Mouse (Mus musculus) lung, embryonic 16.5 days (tissue): ENCODE data around the gene Atp6v0a1. TPM values are rescaled to one million over a fixed set of nuclear protein-coding genes. Genes with fewer than 3 reads are reported as not detected.

Experiments
- ATAC-seq: fragments of 200-750 bp; cut with Nextera tagmentation; 2 replicates; pipeline ENCODE4 v1.8.0; 2017; ENCODE audit warnings: low read depth, mild to moderate bottlenecking, moderate library complexity
- H3K27ac ChIP-seq: fragments of 300-500 bp; sonication (generic); 2 replicates; pipeline ENCODE4 v1.5.1; 2014; ENCODE audit warnings: mild to moderate bottlenecking, control low read depth, low read length
- H3K27me3 ChIP-seq: fragments of 300-500 bp; sonication (generic); 2 replicates; pipeline ENCODE4 v1.6.1; 2014; ENCODE audit warnings: low read depth, low read length, mixed read lengths; ENCODE audit not compliant: control insufficient read depth, insufficient read depth
- H3K36me3 ChIP-seq: fragments of 300-500 bp; sonication (generic); 2 replicates; pipeline ENCODE4 v1.6.1; 2014; ENCODE audit warnings: low read length; ENCODE audit not compliant: control insufficient read depth, insufficient read depth
- H3K4me1 ChIP-seq: fragments of 300-500 bp; sonication (generic); replicated peaks from 2 replicates; pipeline ENCODE4 v1.6.1; 2014; ENCODE audit warnings: low read length, mixed read lengths; ENCODE audit not compliant: control insufficient read depth, insufficient read depth
- H3K4me2 ChIP-seq: fragments of 300-500 bp; sonication (generic); 2 replicates; pipeline ENCODE4 v1.6.1; 2014; ENCODE audit warnings: low read depth, low read length, control low read depth
- H3K4me3 ChIP-seq: fragments of 300-500 bp; sonication (generic); 2 replicates; pipeline ENCODE4 v1.5.1; 2014; ENCODE audit warnings: mild to moderate bottlenecking, low read length, control low read depth
- H3K9ac ChIP-seq: fragments of 300-500 bp; sonication (generic); 2 replicates; pipeline ENCODE4 v1.6.1; 2014; ENCODE audit warnings: low read length, control low read depth
- H3K9me3 ChIP-seq: fragments of 300-500 bp; sonication (generic); 2 replicates; pipeline ENCODE4 v1.6.1; 2016; ENCODE audit warnings: low read length; ENCODE audit not compliant: control insufficient read depth
- WGBS: fragments of 180-500 bp; shearing (Covaris S2); extraction: QIAGEN DNeasy Blood & Tissue Kit; methylation state at CpG from one replicate; pipeline ENCODE4 v1.1.7; 2014; 5-methylcytosine and 5-hydroxymethylcytosine counted together
- polyA plus RNA-seq: library from polyadenylated mRNA; unstranded; fragments of >200 nt; fragmentation: Nextera tagmentation; extraction: Ambion mirVana; gene quantifications from 2 replicates; pipeline ENCODE4 v1.2.1, GENCODE M21; 2015

Atp6v0a1 gene
- polyA plus RNA-seq, 1 experiment from 2014 or later: 36.7 TPM

DNA sequence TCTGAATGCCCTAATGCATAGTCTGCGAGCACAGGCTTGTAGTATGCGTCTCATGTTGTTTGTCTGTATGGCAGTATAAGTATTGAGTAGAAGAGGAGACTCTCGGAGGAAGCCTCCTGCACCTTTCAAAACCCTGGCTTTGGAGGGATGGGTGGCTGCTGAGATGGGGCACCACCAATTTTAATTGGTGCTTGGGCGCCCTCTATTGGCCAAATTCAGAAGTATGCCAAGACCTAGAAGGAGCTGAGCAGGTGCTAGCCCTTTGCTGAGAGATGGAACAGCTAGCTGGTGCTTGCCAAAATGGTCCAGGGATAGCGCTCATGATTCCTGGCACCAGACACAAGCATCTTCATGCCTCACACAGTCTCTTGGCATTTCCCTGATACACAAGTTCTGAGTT is 48.6 kb downstream of the Atp6v0a1 start:
- Histone ChIP-seq H3K4me2 (no peak overlapping the region), H3K9ac (no peak overlapping the region; the same call in 1 of the 2 replicates), H3K36me3 (peaks cover 6% of the 10 kb centered on the region), H3K27ac (peak overlapping the region; percentile 95), H3K4me3 (no peak overlapping the region), H3K27me3 (no peaks in the 10 kb centered on the region), H3K9me3 (peaks cover 2% of the 10 kb centered on the region; the same call in 1 of the 2 replicates), H3K4me1 (peaks cover 72% of the 10 kb centered on the region)
- WGBS: 25% methylated on average over 5 of the region's 5 CpGs
- ATAC-seq: peak; percentile 27; the same call in 1 of the 2 replicates

DNA sequence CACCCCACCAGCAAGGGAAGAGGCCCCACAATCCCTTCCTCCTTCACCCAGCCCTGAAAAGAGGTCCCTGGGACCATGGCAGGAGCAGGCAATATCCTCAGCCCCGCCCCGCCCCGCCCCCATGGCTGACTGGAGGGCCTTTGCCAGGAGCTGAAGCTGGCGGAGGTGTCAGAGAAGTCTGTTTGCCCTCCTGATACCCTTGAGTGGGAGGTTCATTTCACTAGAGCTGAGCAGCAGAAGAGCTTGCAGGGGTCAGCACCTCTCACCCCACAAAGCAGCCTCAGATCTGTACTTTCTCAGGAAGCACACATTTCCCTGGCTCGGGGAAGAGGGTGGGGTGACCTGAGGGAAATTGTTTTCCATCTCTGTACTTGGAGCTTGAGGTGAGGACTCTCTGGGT is 49.5 kb downstream of the Atp6v0a1 start:
- H3K4me1 ChIP-seq: peaks cover 79% of the 10 kb centered on the region
- no peak overlapping the region for H3K4me2 ChIP-seq
- H3K27me3 ChIP-seq: no peaks in the 10 kb centered on the region
- no peak overlapping the region for H3K4me3 ChIP-seq
- peaks cover 2% of the 10 kb centered on the region; the same call in 1 of the 2 replicates for H3K9me3 ChIP-seq
- 52% methylated on average over 5 of the region's 5 CpGs for WGBS
- peak overlapping the region; percentile 92 for H3K27ac ChIP-seq
- H3K9ac ChIP-seq: 0 out of 2 replicates have a peak overlapping the region, but pooled peaks have one; percentile 21
- peaks cover 5% of the 10 kb centered on the region; the same call in 1 of the 2 replicates for H3K36me3 ChIP-seq
- no peak for ATAC-seq

DNA sequence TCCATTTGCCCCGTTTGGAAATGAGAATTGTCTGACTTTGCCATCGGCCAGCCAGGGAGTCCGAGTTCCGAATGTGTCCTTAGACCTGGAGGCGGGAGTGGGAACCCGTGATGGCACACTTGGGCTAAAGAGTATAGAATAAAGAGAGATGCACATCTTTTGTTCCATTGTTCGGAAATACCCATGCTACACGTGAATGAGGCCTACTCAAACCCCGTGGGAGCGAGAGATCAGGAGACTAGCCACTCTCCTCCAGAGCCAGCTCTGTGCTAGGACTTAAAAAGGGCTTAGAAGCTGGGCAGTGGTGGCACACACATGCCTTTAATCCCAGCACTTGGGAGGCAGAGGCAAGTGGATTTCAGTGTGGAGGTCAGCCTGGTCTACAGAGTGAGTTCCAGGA is 50.2 kb downstream of the Atp6v0a1 start:
- no peak for ATAC-seq
- Histone ChIP-seq H3K4me2 (no peak overlapping the region), H3K27ac (peak overlapping the region; percentile 92), H3K9me3 (no peaks in the 10 kb centered on the region), H3K4me1 (peaks cover 85% of the 10 kb centered on the region), H3K9ac (no peak overlapping the region; the same call in 1 of the 2 replicates), H3K4me3 (no peak overlapping the region), H3K36me3 (no peaks in the 10 kb centered on the region), H3K27me3 (no peaks in the 10 kb centered on the region)
- WGBS: 85% methylated on average over 10 of the region's 10 CpGs

DNA sequence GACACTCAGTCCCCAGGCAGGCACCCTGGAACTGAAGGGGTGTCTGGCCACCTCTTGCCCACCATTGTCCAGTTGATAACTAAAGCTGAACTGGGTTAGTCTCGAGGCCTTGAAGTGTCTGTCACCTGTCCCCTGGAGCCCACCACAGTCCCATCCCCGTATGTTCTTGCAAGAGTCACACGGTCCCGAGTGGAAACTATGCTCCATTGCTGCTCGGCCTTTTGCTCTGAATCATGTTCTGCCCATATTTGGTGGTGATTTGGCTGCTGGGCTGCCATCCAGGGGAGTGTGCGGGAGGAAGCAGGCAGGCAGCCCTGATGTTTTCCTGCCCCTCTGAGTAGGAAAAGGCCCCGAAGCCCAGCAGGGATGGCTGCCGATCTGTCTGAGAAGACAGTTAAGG is 50.9 kb downstream of the Atp6v0a1 start:
- H3K27ac ChIP-seq: peak overlapping the region; percentile 92
- peaks cover 85% of the 10 kb centered on the region for H3K4me1 ChIP-seq
- H3K9ac ChIP-seq: peak overlapping the region; percentile 40; the same call in 1 of the 2 replicates
- no peaks in the 10 kb centered on the region for H3K9me3 ChIP-seq
- H3K36me3 ChIP-seq: no peaks in the 10 kb centered on the region
- no peak overlapping the region for H3K4me3 ChIP-seq
- H3K27me3 ChIP-seq: no peaks in the 10 kb centered on the region
- no peak overlapping the region for H3K4me2 ChIP-seq
- no peak for ATAC-seq
- WGBS: 29% methylated on average over 8 of the region's 8 CpGs

DNA sequence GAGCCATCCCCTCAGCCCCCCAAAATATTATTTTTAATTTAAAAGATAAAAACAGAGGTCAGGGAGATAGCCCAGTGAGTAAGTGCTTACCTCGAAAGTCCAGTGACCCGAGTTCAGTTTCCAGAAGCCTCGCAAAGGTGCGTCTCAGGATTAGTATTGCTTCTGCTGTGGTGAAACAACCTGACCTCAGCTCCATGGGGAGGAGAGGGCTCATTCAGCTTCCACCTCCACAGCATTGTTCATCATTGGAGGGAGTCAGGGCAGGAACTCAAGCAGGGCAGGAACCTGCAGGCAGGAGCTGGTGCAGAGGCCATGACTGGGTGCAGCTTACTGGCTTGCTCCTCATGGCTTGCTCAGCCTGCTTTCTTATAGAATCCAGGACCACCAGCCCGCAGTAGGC is 51.8 kb downstream of the Atp6v0a1 start:
- no peak overlapping the region for H3K9ac ChIP-seq
- H3K4me1 ChIP-seq: peaks cover 77% of the 10 kb centered on the region

DNA sequence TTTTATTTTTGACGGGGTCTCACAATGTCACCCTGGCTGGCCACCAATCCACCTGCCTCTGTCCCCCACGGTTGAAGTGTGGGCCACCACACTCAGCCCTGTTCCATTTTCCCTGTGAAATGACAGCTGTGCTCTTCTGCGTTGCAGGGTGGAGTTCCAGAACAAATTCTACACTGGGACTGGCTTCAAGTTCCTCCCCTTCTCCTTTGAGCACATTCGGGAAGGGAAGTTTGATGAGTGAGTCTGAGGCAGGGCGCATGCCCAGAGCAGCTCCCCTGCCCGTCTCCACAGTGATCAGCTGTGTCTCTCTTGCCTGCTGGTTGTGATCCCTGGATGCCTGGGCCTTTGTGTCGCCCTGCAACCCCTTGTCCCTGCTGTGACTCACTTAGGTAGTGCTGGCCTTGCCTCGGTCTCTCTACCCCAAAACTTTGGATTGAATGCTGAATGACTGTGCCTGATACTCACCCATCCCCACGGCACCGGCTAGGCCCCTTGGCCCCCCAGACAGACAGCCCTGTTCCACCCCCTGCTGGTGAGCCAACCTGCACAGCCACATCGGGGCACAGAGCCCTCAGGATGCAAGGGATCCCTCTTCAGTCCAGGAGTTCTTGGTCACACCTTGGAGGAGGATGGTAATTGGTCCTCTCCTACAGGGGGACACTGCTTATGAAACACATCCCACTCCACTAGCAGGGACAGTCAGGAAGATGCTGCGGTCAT is 53.1 kb downstream of the Atp6v0a1 start:
- WGBS: 64% methylated on average over 12 of the region's 12 CpGs
- H3K36me3 ChIP-seq: no peaks in the 10 kb centered on the region
- no peak overlapping the region for H3K4me2 ChIP-seq
- no peak overlapping the region for H3K4me3 ChIP-seq
- ATAC-seq: no peak
- no peaks in the 10 kb centered on the region for H3K9me3 ChIP-seq
- H3K27ac ChIP-seq: peak overlapping the region; percentile 95
- peak overlapping the region; percentile 37 for H3K9ac ChIP-seq
- no peaks in the 10 kb centered on the region for H3K27me3 ChIP-seq
- H3K4me1 ChIP-seq: peaks cover 72% of the 10 kb centered on the region

More for the DNA sequence above, 51.8 kb downstream of the Atp6v0a1 start:
- no peak overlapping the region for H3K4me3 ChIP-seq
- WGBS: 84% methylated on average over 5 of the region's 5 CpGs
- no peaks in the 10 kb centered on the region for H3K27me3 ChIP-seq
- no peaks in the 10 kb centered on the region for H3K36me3 ChIP-seq
- H3K9me3 ChIP-seq: no peaks in the 10 kb centered on the region
- H3K27ac ChIP-seq: no peak overlapping the region
- no peak for ATAC-seq
- H3K4me2 ChIP-seq: no peak overlapping the region

DNA sequence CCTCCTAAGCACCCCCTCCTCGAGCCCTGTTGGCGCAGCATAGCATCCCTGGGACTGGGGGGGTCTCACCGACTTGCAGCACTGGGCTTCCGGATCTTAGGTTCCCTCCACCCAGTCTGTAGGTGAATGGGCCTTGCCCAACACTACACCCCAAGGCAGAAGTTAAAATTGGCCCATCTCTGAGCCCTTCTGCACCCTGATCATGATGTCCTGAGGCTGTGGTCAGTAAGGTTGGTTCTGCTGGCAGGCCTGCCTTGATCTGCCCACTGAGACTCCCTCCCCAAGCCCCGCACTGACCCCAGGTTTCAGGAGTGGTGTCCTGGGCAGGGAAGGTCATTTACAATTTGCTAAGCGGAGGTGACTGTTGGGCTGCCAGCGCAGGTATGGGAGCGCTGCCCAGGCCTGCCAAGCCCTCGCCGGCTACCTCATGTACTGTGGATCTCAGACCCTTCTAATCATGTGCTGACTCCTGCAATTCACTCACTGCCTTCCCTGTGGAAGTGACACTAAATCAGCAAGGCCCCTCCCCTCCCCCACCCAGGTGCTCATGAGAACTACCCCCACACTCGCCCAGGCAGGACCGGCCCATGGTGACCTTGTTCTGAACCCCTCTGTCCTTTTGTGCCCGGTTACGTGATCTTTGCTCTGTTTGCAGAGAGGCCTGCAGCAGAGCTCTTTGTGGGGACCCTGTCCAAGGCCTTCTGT is 53.9 kb downstream of the Atp6v0a1 start:
- ATAC-seq: peak; percentile 12
- H3K9me3 ChIP-seq: no peaks in the 10 kb centered on the region

DNA sequence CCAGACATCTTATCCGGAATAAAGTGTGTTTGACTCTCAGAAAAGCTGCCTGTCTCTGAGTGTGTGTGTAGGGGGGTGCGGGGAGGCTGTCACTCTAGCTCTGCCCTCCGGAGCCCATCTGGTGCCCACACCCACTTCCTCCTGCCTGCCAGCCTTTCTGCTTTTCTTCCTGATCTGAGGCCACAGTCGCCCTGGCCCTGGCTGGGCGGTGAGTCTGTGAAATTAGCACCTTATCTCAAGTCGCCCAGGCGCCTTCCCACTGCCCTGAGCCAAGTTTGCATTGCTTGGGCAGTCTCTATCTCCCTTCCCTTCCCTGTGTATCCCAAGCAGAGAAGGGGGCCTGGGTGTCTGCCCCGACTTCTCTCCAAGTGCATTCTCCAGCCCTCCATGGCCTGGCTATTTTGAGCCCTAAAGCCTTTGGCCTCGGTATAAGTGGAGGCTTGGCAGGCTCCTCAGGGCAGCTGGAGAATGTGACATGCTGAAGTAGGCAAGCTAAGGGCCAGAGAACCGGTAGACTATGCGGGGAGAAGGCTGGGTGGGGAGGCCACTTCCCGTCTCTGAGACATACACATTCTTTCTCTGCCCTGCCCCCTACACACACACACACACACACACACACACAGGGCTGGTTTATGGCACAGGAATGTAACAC is 54.5 kb downstream of the Atp6v0a1 start:
- Histone ChIP-seq H3K36me3 (no peaks in the 10 kb centered on the region), H3K9me3 (no peaks in the 10 kb centered on the region), H3K4me1 (peaks cover 58% of the 10 kb centered on the region), H3K4me2 (no peak overlapping the region; the same call in 1 of the 2 replicates), H3K4me3 (no peak overlapping the region), H3K9ac (peak overlapping the region; percentile 37), H3K27me3 (no peaks in the 10 kb centered on the region), H3K27ac (peak overlapping the region; percentile 95)
- WGBS: 7% methylated on average over 12 of the region's 12 CpGs
- ATAC-seq: peak; percentile 87

More for the DNA sequence above, 53.9 kb downstream of the Atp6v0a1 start:
- H3K4me2 ChIP-seq: no peak overlapping the region
- H3K27me3 ChIP-seq: no peaks in the 10 kb centered on the region
- H3K9ac ChIP-seq: peak overlapping the region; percentile 37
- H3K4me3 ChIP-seq: no peak overlapping the region
- peaks cover 64% of the 10 kb centered on the region for H3K4me1 ChIP-seq
- WGBS: 54% methylated on average over 14 of the region's 14 CpGs
- H3K36me3 ChIP-seq: no peaks in the 10 kb centered on the region
- peak overlapping the region; percentile 95 for H3K27ac ChIP-seq

DNA sequence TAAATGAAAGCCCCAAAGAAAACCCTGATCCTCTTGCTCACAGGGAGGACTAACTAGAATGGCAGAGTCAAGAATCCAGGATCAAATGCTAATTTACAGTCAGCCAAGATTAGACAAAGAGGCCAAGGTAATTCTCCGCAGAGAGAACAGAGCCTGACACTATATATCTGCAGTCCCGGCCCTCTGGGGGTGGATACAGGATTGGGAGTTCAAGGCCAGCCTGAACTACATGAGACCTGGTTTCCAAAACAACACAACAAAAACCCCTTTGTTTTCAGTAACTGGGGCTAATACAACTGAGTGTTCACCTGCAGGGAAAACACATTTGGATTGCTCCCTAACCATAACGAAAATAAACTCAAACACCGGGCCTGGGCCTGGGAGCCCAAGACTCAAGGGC is 55.2 kb downstream of the Atp6v0a1 start:
- H3K9me3 ChIP-seq: no peaks in the 10 kb centered on the region
- whole genome bisulfite sequencing: 66% methylated on average over 4 of the region's 4 CpGs
- H3K36me3 ChIP-seq: no peaks in the 10 kb centered on the region
- H3K27me3 ChIP-seq: no peaks in the 10 kb centered on the region
- H3K4me3 ChIP-seq: no peak overlapping the region
- peak overlapping the region; percentile 95 for H3K27ac ChIP-seq
- peak overlapping the region; percentile 8; the same call in 1 of the 2 replicates for H3K9ac ChIP-seq
- H3K4me2 ChIP-seq: no peak overlapping the region
- peaks cover 54% of the 10 kb centered on the region for H3K4me1 ChIP-seq
- ATAC-seq: no peak
